Mouse (Mus musculus) adrenal gland, postnatal 10 days (tissue): ENCODE measurements at regions not wholly inside any gene's neighbourhood (a gene's known extent, or its start where the extent isn't known, plus 50 kb on each side); places are given as distances from the start of the nearest gene placed in this dataset.

Experiments
- DNase-seq: peaks from one replicate; pipeline ENCODE4 v3.0.0; 2021; ENCODE audit warnings: mixed read lengths

GRCm38 (mm10) chrX:145672776-145673175, 167.8 kb upstream of the Amot start:
- DNase-seq: peak; percentile 22

GRCm38 (mm10) chrX:145651647-145652046, 146.7 kb upstream of the Amot start:
- no peak for DNase-seq

- no peak for DNase-seq
Observed at GRCm38 (mm10) chrX:145619649-145620048, 114.7 kb upstream of the Amot start.

GRCm38 (mm10) chrX:145602085-145602484, 97.1 kb upstream of the Amot start:
- no peak for DNase-seq

GRCm38 (mm10) chrX:145590733-145591132, 85.8 kb upstream of the Amot start:
- DNase-seq: no peak

- no peak for DNase-seq
Observed at GRCm38 (mm10) chrX:145567528-145567927, 62.5 kb upstream of the Amot start.

GRCm38 (mm10) chrX:145567073-145567472, 62.1 kb upstream of the Amot start:
- DNase-seq: no peak

GRCm38 (mm10) chrX:145558881-145559280, 53.9 kb upstream of the Amot start:
- no peak for DNase-seq
